Mouse (Mus musculus) layer of hippocampus, adult 6 months (tissue): ENCODE measurements around the gene Afdn. TPM values are rescaled to one million over a fixed set of nuclear protein-coding genes. Genes with fewer than 3 reads are reported as not detected.

ENCODE experiments used
- long read RNA-seq, 2 experiments: library from polyadenylated mRNA; unstranded; transcript quantifications; one replicate each; pipeline ENCODE4 v2.0.0; 2019 to 2020
- polyA plus RNA-seq: library from polyadenylated mRNA; unstranded; fragments of <200 nt; fragmentation: Nextera tagmentation; gene quantifications from 2 replicates; pipeline ENCODE4 v1.2.3, GENCODE M21; 2021

Gene Afdn
- 14.8 and 16.2 TPM in 2 replicates for polyA plus RNA-seq
- long read RNA-seq, experiment 1, partial matches to known transcripts = 24 of 31 reads
- long read RNA-seq, experiment 1, other reads (novel, unspliced or antisense) = 4 of 31 reads
- long read RNA-seq, experiment 2, partial matches to known transcripts = 13 of 36 reads
- long read RNA-seq, experiment 2, other reads (novel, unspliced or antisense) = 20 of 36 reads

DNA sequence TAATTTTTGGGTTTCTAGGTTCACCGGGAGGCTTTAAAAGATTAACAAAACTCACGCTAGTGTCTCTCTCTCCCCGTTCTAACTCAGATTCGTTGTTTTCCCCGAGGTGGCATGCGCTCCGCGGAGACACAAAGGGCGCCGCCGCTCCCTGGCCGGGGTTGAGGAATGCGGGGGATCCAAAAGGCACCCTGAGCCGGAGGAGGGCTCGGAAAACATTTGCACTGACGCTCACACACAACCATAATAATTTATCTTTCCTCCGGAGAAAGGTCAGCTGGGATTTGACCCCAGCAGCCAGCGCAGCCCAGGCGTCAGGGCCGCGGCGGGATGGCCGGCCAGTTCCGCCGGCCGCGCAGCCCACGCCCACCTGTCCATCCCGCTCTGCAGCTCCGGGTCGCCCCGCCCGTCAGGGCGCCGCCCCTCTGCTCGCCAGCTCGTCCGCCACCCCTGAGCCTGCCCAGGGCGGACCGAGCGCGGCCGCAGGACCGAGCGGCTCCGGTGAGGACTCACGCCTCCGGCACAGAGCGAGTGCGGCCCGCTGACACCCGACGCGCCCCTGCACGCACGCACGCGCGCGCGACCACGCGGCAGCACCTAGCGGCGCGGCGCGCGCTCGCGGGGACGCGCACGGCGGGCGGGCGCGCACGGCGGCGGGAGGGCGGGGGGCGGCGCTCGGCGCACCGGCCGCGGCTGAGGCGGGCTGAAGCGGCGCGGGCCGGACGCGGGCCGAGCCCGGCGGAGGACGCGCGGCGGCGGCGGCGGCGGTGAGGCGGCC is at the start of gene Afdn:
Afdn (plus strand) TSS at position 687 of the 775 bp plus-strand sequence.

GRCm38 (mm10) chr17:13761179-13761913 is 1.0 kb downstream of the Afdn start, which contains the start of gene Tcte2:
Tcte2 (minus strand) TSS chr17:13761825.

DNA sequence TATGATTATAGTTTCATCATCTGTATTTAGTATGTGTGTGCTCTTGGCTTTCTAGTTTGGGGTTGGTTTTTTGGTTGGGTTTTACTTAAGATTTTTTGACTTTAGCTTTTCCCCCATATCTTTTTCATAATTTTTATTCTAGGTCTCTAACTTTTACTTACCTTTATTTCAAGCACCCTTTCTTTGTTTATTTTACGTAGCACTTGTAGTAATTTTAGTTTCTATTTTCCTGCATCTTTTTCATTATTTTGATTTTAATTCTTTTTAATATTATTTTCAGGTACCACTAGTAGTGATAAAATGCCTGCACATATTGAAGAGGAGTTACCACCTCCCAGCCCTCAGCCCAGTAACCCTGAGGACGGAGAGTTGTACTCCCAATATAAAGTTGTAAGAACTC is 187.7 kb downstream of the Afdn start, which contains the start of gene Gm7168:
Gm7168 (plus strand) TSS at position 301 of the 400 bp plus-strand sequence.

Other genes with a start within 250 kb of the Afdn start
- gene Tcte2, start 1.3 kb downstream of the Afdn start, polyA plus RNA-seq = 4.8 and 5.6 TPM in 2 replicates
- gene Gm7168, start 187.8 kb downstream of the Afdn start, polyA plus RNA-seq = not detected in 2 replicates
- not detected in 2 replicates for gene Gm7356, start 243.2 kb downstream of the Afdn start, polyA plus RNA-seq